Mouse (Mus musculus): ENCODE data around the gene Fam13a. TPM values are rescaled to one million over a fixed set of nuclear protein-coding genes. Genes with fewer than 3 reads are reported as not detected.
A peak's percentile ranks its signal among the peaks of the same experiment; 100 is the strongest.

Gene Fam13a
- polyA plus RNA-seq (2015; fragmentation: Nextera tagmentation; extraction: Ambion mirVana) = 10.6 and 12.3 TPM in 2 replicates

GRCm38 (mm10) chr6:59024164-59024724, at the start of gene Fam13a:
Gene Fam13a, minus strand, starts transcription at chr6:59024549.
- Histone ChIP-seq H3K4me1 (ENCODE audit: control insufficient read depth, insufficient read depth, low read length) (peaks cover 8% of the 10 kb centered on the region; the same call in 1 of the 2 replicates), H3K27me3 (ENCODE audit: control insufficient read depth, insufficient read depth, low read length) (no peaks in the 10 kb centered on the region), H3K27ac (ENCODE audit: low read length) (peak within 1 kb of the TSS; percentile 90), H3K9me3 (replicated peaks; ENCODE audit: control insufficient read depth, low read length) (no peaks in the 10 kb centered on the region), H3K4me2 (ENCODE audit: low read depth, low read length) (peak within 1 kb of the TSS; percentile 69), H3K9ac (ENCODE audit: low read length) (peak within 1 kb of the TSS; percentile 74), H3K36me3 (ENCODE audit: control insufficient read depth, insufficient read depth) (no peaks in the 10 kb centered on the region), H3K4me3 (ENCODE audit: low read length) (peak within 1 kb of the TSS; percentile 69)
- peak; percentile 99 for ATAC-seq (replicated peaks; ENCODE audit: extremely low read depth, insufficient read depth, low FRiP score)
- under 1% methylated on average over 16 of the region's 16 CpGs for WGBS

GRCm38 (mm10) chr6:59072096-59073060, 48.0 kb upstream of the Fam13a start:
- Histone ChIP-seq H3K9ac (ENCODE audit: low read length) (no peak overlapping the region), H3K36me3 (ENCODE audit: control insufficient read depth, insufficient read depth) (no peaks in the 10 kb centered on the region), H3K4me2 (ENCODE audit: low read depth, low read length) (no peak overlapping the region), H3K27ac (ENCODE audit: low read length) (no peak overlapping the region), H3K4me3 (ENCODE audit: low read length) (no peak overlapping the region), H3K4me1 (ENCODE audit: control insufficient read depth, insufficient read depth, low read length) (no peaks in the 10 kb centered on the region), H3K27me3 (ENCODE audit: control insufficient read depth, insufficient read depth, low read length) (no peaks in the 10 kb centered on the region), H3K9me3 (replicated peaks; ENCODE audit: control insufficient read depth, low read length) (peaks cover 3% of the 10 kb centered on the region)
- no peak for ATAC-seq (replicated peaks; ENCODE audit: extremely low read depth, insufficient read depth, low FRiP score)
- WGBS = 73% methylated on average over 5 of the region's 5 CpGs

- H3K27ac ChIP-seq (ENCODE audit: low read length) = no peak overlapping the region
- no peak overlapping the region for H3K4me3 ChIP-seq (ENCODE audit: low read length)
- no peaks in the 10 kb centered on the region for H3K36me3 ChIP-seq (ENCODE audit: control insufficient read depth, insufficient read depth)
- 85% methylated on average over 3 of the region's 3 CpGs for WGBS
- no peak for ATAC-seq (replicated peaks; ENCODE audit: extremely low read depth, insufficient read depth, low FRiP score)
- H3K4me2 ChIP-seq (ENCODE audit: low read depth, low read length) = no peak overlapping the region
- no peaks in the 10 kb centered on the region for H3K27me3 ChIP-seq (ENCODE audit: control insufficient read depth, insufficient read depth, low read length)
- H3K4me1 ChIP-seq (ENCODE audit: control insufficient read depth, insufficient read depth, low read length) = no peaks in the 10 kb centered on the region
- H3K9me3 ChIP-seq (replicated peaks; ENCODE audit: control insufficient read depth, low read length) = peaks cover 3% of the 10 kb centered on the region
- no peak overlapping the region for H3K9ac ChIP-seq (ENCODE audit: low read length)
These were observed 47.3 kb upstream of the Fam13a start for GRCm38 (mm10) chr6:59071691-59072090.

- Histone ChIP-seq H3K9me3 (replicated peaks; ENCODE audit: control insufficient read depth, low read length) (no peaks in the 10 kb centered on the region), H3K36me3 (ENCODE audit: control insufficient read depth, insufficient read depth) (no peaks in the 10 kb centered on the region), H3K4me3 (ENCODE audit: low read length) (no peak overlapping the region), H3K4me1 (ENCODE audit: control insufficient read depth, insufficient read depth, low read length) (no peaks in the 10 kb centered on the region; the same call in none of the 2 replicates), H3K4me2 (ENCODE audit: low read depth, low read length) (no peak overlapping the region), H3K27me3 (ENCODE audit: control insufficient read depth, insufficient read depth, low read length) (no peaks in the 10 kb centered on the region), H3K27ac (ENCODE audit: low read length) (no peak overlapping the region), H3K9ac (ENCODE audit: low read length) (no peak overlapping the region)
- WGBS = 75% methylated on average over 5 of the region's 5 CpGs
- no peak for ATAC-seq (replicated peaks; ENCODE audit: extremely low read depth, insufficient read depth, low FRiP score)
These were observed 43.8 kb upstream of the Fam13a start for GRCm38 (mm10) chr6:59068187-59068586.

GRCm38 (mm10) chr6:59064440-59064839, 40.1 kb upstream of the Fam13a start:
- WGBS = 40% methylated on average over 4 of the region's 4 CpGs
- H3K27ac ChIP-seq (ENCODE audit: low read length) = no peak overlapping the region
- no peak for ATAC-seq (replicated peaks; ENCODE audit: extremely low read depth, insufficient read depth, low FRiP score)

GRCm38 (mm10) chr6:59053232-59053631, 28.9 kb upstream of the Fam13a start:
- Histone ChIP-seq H3K4me2 (ENCODE audit: low read depth, low read length) (no peak overlapping the region), H3K9ac (ENCODE audit: low read length) (no peak overlapping the region), H3K4me1 (ENCODE audit: control insufficient read depth, insufficient read depth, low read length) (no peaks in the 10 kb centered on the region), H3K36me3 (ENCODE audit: control insufficient read depth, insufficient read depth) (no peaks in the 10 kb centered on the region), H3K9me3 (replicated peaks; ENCODE audit: control insufficient read depth, low read length) (no peaks in the 10 kb centered on the region), H3K4me3 (ENCODE audit: low read length) (no peak overlapping the region), H3K27me3 (ENCODE audit: control insufficient read depth, insufficient read depth, low read length) (no peaks in the 10 kb centered on the region), H3K27ac (ENCODE audit: low read length) (no peak overlapping the region)
- no peak for ATAC-seq (replicated peaks; ENCODE audit: extremely low read depth, insufficient read depth, low FRiP score)
- WGBS = 71% methylated on average over 2 of the region's 2 CpGs

More at GRCm38 (mm10) chr6:59064440-59064839, 40.1 kb upstream of the Fam13a start:
- Histone ChIP-seq H3K27me3 (ENCODE audit: control insufficient read depth, insufficient read depth, low read length) (no peaks in the 10 kb centered on the region), H3K4me1 (ENCODE audit: control insufficient read depth, insufficient read depth, low read length) (no peaks in the 10 kb centered on the region; the same call in none of the 2 replicates), H3K36me3 (ENCODE audit: control insufficient read depth, insufficient read depth) (no peaks in the 10 kb centered on the region), H3K9me3 (replicated peaks; ENCODE audit: control insufficient read depth, low read length) (no peaks in the 10 kb centered on the region), H3K4me3 (ENCODE audit: low read length) (no peak overlapping the region), H3K9ac (ENCODE audit: low read length) (no peak overlapping the region), H3K4me2 (ENCODE audit: low read depth, low read length) (no peak overlapping the region)

- no peak overlapping the region for H3K9ac ChIP-seq (ENCODE audit: low read length)
- no peaks in the 10 kb centered on the region for H3K27me3 ChIP-seq (ENCODE audit: control insufficient read depth, insufficient read depth, low read length)
- H3K27ac ChIP-seq (ENCODE audit: low read length) = no peak overlapping the region
- WGBS = 89% methylated on average over 1 of the region's 1 CpGs
- H3K4me2 ChIP-seq (ENCODE audit: low read depth, low read length) = no peak overlapping the region
- no peak overlapping the region for H3K4me3 ChIP-seq (ENCODE audit: low read length)
- no peaks in the 10 kb centered on the region for H3K36me3 ChIP-seq (ENCODE audit: control insufficient read depth, insufficient read depth)
- no peaks in the 10 kb centered on the region for H3K9me3 ChIP-seq (replicated peaks; ENCODE audit: control insufficient read depth, low read length)
- ATAC-seq (replicated peaks; ENCODE audit: extremely low read depth, insufficient read depth, low FRiP score) = no peak
- no peaks in the 10 kb centered on the region for H3K4me1 ChIP-seq (ENCODE audit: control insufficient read depth, insufficient read depth, low read length)
These were observed 15.4 kb upstream of the Fam13a start for GRCm38 (mm10) chr6:59039719-59040118.

GRCm38 (mm10) chr6:59032748-59033147, 8.4 kb upstream of the Fam13a start:
- H3K27me3 ChIP-seq (ENCODE audit: control insufficient read depth, insufficient read depth, low read length) = no peaks in the 10 kb centered on the region
- ATAC-seq (replicated peaks; ENCODE audit: extremely low read depth, insufficient read depth, low FRiP score) = no peak
- H3K27ac ChIP-seq (ENCODE audit: low read length) = no peak overlapping the region
- WGBS = 68% methylated on average over 5 of the region's 5 CpGs
- no peaks in the 10 kb centered on the region for H3K4me1 ChIP-seq (ENCODE audit: control insufficient read depth, insufficient read depth, low read length)
- no peak overlapping the region for H3K4me2 ChIP-seq (ENCODE audit: low read depth, low read length)
- no peak overlapping the region for H3K9ac ChIP-seq (ENCODE audit: low read length)
- H3K9me3 ChIP-seq (replicated peaks; ENCODE audit: control insufficient read depth, low read length) = no peaks in the 10 kb centered on the region
- no peaks in the 10 kb centered on the region for H3K36me3 ChIP-seq (ENCODE audit: control insufficient read depth, insufficient read depth)
- no peak overlapping the region for H3K4me3 ChIP-seq (ENCODE audit: low read length)

GRCm38 (mm10) chr6:59031539-59031938, 7.2 kb upstream of the Fam13a start:
- no peaks in the 10 kb centered on the region for H3K27me3 ChIP-seq (ENCODE audit: control insufficient read depth, insufficient read depth, low read length)
- H3K4me2 ChIP-seq (ENCODE audit: low read depth, low read length) = no peak overlapping the region
- no peaks in the 10 kb centered on the region for H3K36me3 ChIP-seq (ENCODE audit: control insufficient read depth, insufficient read depth)
- no peaks in the 10 kb centered on the region for H3K4me1 ChIP-seq (ENCODE audit: control insufficient read depth, insufficient read depth, low read length)
- no peak overlapping the region for H3K9ac ChIP-seq (ENCODE audit: low read length)
- ATAC-seq (replicated peaks; ENCODE audit: extremely low read depth, insufficient read depth, low FRiP score) = no peak
- H3K27ac ChIP-seq (ENCODE audit: low read length) = no peak overlapping the region
- no peak overlapping the region for H3K4me3 ChIP-seq (ENCODE audit: low read length)
- H3K9me3 ChIP-seq (replicated peaks; ENCODE audit: control insufficient read depth, low read length) = no peaks in the 10 kb centered on the region
- 55% methylated on average over 6 of the region's 6 CpGs for WGBS

Data from heart, embryonic 16.5 days (tissue).